Mouse (Mus musculus): ENCODE data around the gene Rtkn. TPM values are rescaled to one million over a fixed set of nuclear protein-coding genes. Genes with fewer than 3 reads are reported as not detected.
A peak's percentile ranks its signal among the peaks of the same experiment; 100 is the strongest.

The Rtkn gene
- polyA plus RNA-seq, 1 experiment from 2014 or later = 26.1 TPM

MicroRNAs encoded within 50 kb of the gene (microRNA counts, 519-probe panel; counts per million panel counts)
- 1,672 counts per million, percentile 21 among the panel's probes with 10 or more counts for microRNA mmu-miR-3470a+mmu-miR-3470b

Small RNAs within 50 kb of the gene (microRNA-seq; reads per million reads assigned to microRNA genes)
- not detected for gene Mir3470a

Other genes starting within 250 kb of the Rtkn start
- 1.2 and 1.5 TPM in 2 replicates for gene Sema4f, start 195.7 kb upstream of the Rtkn start, polyA plus RNA-seq (2015; fragmentation: Nextera tagmentation; extraction: Ambion mirVana)
- gene M1ap, start 188.6 kb upstream of the Rtkn start, polyA plus RNA-seq (2015; fragmentation: Nextera tagmentation; extraction: Ambion mirVana) = 0.34 and 0.62 TPM in 2 replicates
- gene Dok1, start 102.0 kb upstream of the Rtkn start, polyA plus RNA-seq (2015; fragmentation: Nextera tagmentation; extraction: Ambion mirVana) = 9.5 and 9.6 TPM in 2 replicates
- 11.3 and 11.9 TPM in 2 replicates for gene Loxl3, start 101.3 kb upstream of the Rtkn start, polyA plus RNA-seq (2015; fragmentation: Nextera tagmentation; extraction: Ambion mirVana)
- 258 and 265 TPM in 2 replicates for gene Aup1, start 80.9 kb upstream of the Rtkn start, polyA plus RNA-seq (2015; fragmentation: Nextera tagmentation; extraction: Ambion mirVana)
- 66.0 and 68.5 TPM in 2 replicates for gene Htra2, start 80.2 kb upstream of the Rtkn start, polyA plus RNA-seq (2015; fragmentation: Nextera tagmentation; extraction: Ambion mirVana)
- 24.0 and 28.7 TPM in 2 replicates for gene Dqx1, start 77.6 kb upstream of the Rtkn start, polyA plus RNA-seq (2015; fragmentation: Nextera tagmentation; extraction: Ambion mirVana)
- 9.3 and 10.4 TPM in 2 replicates for gene Tlx2, start 65.2 kb upstream of the Rtkn start, polyA plus RNA-seq (2015; fragmentation: Nextera tagmentation; extraction: Ambion mirVana)
- gene Pcgf1, start 57.6 kb upstream of the Rtkn start, polyA plus RNA-seq (2015; fragmentation: Nextera tagmentation; extraction: Ambion mirVana) = 27.2 and 29.7 TPM in 2 replicates
- gene Lbx2, start 49.1 kb upstream of the Rtkn start, polyA plus RNA-seq (2015; fragmentation: Nextera tagmentation; extraction: Ambion mirVana) = 0.58 and 0.62 TPM in 2 replicates
- gene Ccdc142, start 33.9 kb upstream of the Rtkn start, polyA plus RNA-seq (2015; fragmentation: Nextera tagmentation; extraction: Ambion mirVana) = 1.7 and 3.0 TPM in 2 replicates
- 1.7 and 2.0 TPM in 2 replicates for gene Gm42688, start 33.8 kb upstream of the Rtkn start, polyA plus RNA-seq (2015; fragmentation: Nextera tagmentation; extraction: Ambion mirVana)
- gene Mrpl53, start 26.4 kb upstream of the Rtkn start, polyA plus RNA-seq (2015; fragmentation: Nextera tagmentation; extraction: Ambion mirVana) = 118 and 134 TPM in 2 replicates
- gene Mogs, start 20.0 kb upstream of the Rtkn start, polyA plus RNA-seq (2015; fragmentation: Nextera tagmentation; extraction: Ambion mirVana) = 8.8 and 9.4 TPM in 2 replicates
- 94.4 and 95.5 TPM in 2 replicates for gene Wbp1, start 13.9 kb upstream of the Rtkn start, polyA plus RNA-seq (2015; fragmentation: Nextera tagmentation; extraction: Ambion mirVana)
- gene Ino80b, start 10.0 kb upstream of the Rtkn start, polyA plus RNA-seq (2015; fragmentation: Nextera tagmentation; extraction: Ambion mirVana) = 8.2 and 8.8 TPM in 2 replicates
- 2.9 and 4.6 TPM in 2 replicates for gene Wdr54, start 20.9 kb downstream of the Rtkn start, polyA plus RNA-seq (2015; fragmentation: Nextera tagmentation; extraction: Ambion mirVana)
- 1.9 and 2.4 TPM in 2 replicates for gene 1700003E16Rik, start 20.9 kb downstream of the Rtkn start, polyA plus RNA-seq (2015; fragmentation: Nextera tagmentation; extraction: Ambion mirVana)
- gene Dctn1, start 30.5 kb downstream of the Rtkn start, polyA plus RNA-seq (2015; fragmentation: Nextera tagmentation; extraction: Ambion mirVana) = 73.5 and 84.5 TPM in 2 replicates
- gene Slc4a5, start 84.4 kb downstream of the Rtkn start, polyA plus RNA-seq (2015; fragmentation: Nextera tagmentation; extraction: Ambion mirVana) = 0.56 and 1.2 TPM in 2 replicates
- gene Mthfd2, start 190.4 kb downstream of the Rtkn start, polyA plus RNA-seq (2015; fragmentation: Nextera tagmentation; extraction: Ambion mirVana) = 36.4 and 43.5 TPM in 2 replicates
- gene Mob1a, start 190.6 kb downstream of the Rtkn start, polyA plus RNA-seq (2015; fragmentation: Nextera tagmentation; extraction: Ambion mirVana) = 50.8 and 52.8 TPM in 2 replicates
- gene Bola3, start 213.7 kb downstream of the Rtkn start, polyA plus RNA-seq (2015; fragmentation: Nextera tagmentation; extraction: Ambion mirVana) = 173 and 186 TPM in 2 replicates

All from intestine, embryonic 16.5 days (tissue).